Mouse (Mus musculus) adrenal gland, postnatal 36 days (tissue): Measurements from ENCODE around the gene Camk2g. TPM values are rescaled to one million over a fixed set of nuclear protein-coding genes. Genes with fewer than 3 reads are reported as not detected.
"Not testable (repeated sequence)": the region's sequence is repeated elsewhere in the genome, so short reads cannot be mapped to it uniquely, and the experiment has no call there.

Experiments
- DNase-seq, 2 experiments: peaks; one replicate each; pipeline ENCODE4 v3.0.0; 2021; ENCODE audit warnings: mixed read lengths in 1 of 2
- total RNA-seq, 2 experiments: library from RNA; stranded (reverse); gene quantifications; 2 replicates each; pipeline ENCODE4 v1.2.3; 2021

Gene Camk2g
- total RNA-seq, 2 experiments from 2014 or later: 45.8 to 54.6 TPM

DNA sequence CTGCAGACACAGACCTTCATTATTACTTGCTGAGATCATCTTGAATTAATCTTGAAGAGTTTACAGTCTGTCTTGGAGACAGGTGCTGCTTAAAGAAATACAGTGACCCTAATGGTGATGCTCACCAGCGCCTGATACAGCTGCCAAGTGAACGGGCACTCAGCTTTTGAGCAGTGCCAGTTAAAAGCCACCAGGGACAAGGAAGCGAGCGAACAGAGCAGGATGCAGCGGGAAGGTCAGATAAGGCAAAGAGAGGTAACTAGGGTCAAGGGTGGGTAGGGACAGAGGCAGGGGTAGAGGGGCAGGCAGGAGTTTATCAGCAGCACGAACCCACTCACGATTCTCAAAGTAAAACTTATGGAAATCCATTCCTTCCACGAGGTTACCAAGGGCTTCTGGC lies 55.4 kb downstream of the Camk2g start:
- DNase-seq: no peak

DNA sequence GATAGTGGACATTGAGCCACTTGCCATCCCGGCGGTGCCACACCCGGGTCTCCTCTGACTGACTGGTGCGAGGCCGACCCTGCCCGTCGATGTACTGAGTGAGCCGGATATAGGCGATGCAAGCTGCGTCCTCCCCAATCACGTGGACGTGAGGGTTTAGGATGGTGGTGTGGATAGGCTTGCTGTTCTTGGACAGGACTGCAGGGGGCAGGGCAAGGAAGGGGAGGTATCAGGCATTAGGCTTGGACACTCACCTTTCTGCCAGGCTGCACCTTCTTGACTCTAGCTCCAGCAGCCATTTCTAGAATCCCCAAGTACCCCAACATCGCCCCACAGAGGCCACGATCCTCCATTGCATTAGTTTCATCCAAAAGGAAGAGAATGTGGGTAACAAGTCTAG lies 56.6 kb downstream of the Camk2g start:
- peak; percentile 58 to 69 for DNase-seq

- DNase-seq: no peak
Measured at GRCm38 (mm10) chr14:20735892-20736390, 57.9 kb downstream of the Camk2g start.

GRCm38 (mm10) chr14:20735052-20735451 lies 58.8 kb downstream of the Camk2g start:
- DNase-seq: no peak

DNA sequence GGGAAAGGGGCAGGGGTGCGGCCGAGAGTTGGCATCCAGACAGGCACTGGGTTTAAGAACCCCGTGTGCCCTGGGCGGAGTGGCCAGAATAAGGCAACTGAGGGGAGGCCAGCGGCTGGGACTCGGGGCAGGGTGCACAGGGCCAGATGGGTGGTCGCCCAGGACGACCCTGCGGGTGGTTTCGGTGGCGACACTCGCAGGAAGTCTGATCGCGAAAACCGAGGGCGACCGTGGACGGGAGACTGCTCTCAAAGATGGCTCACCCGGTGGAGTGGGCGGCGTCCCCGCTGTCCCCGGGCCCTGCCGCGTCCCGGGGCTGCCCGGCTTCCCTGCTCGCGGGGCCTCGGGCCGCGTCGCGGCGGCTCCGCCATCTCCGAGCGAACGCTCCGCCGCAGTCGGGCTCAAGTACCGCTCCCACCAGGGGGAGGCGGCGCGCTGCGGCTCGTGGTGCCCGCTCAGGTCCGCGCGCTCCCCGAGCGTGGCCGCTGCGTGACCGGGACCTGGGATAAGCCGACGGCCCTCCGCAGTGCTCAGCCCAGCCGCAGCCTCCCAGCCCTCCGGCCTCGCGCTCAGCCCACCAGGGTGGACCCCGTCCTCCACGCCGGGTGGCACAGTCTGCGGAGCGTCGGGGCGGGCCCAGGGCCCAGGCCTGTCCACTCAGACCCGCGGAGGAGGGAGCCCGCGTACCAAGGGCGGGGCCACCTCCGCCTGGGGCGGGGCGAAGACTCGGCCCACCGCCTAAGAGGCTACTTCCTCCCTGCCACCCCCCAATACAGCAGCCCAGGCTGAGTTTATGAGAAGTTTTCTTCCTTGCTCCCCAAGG lies 59.7 kb downstream of the Camk2g start, which contains the start of gene Ndst2:
Gene Ndst2, minus strand, starts transcription at position 611 of the 823 bp plus-strand sequence.
- DNase-seq: peak; percentile 91 to 95

DNA sequence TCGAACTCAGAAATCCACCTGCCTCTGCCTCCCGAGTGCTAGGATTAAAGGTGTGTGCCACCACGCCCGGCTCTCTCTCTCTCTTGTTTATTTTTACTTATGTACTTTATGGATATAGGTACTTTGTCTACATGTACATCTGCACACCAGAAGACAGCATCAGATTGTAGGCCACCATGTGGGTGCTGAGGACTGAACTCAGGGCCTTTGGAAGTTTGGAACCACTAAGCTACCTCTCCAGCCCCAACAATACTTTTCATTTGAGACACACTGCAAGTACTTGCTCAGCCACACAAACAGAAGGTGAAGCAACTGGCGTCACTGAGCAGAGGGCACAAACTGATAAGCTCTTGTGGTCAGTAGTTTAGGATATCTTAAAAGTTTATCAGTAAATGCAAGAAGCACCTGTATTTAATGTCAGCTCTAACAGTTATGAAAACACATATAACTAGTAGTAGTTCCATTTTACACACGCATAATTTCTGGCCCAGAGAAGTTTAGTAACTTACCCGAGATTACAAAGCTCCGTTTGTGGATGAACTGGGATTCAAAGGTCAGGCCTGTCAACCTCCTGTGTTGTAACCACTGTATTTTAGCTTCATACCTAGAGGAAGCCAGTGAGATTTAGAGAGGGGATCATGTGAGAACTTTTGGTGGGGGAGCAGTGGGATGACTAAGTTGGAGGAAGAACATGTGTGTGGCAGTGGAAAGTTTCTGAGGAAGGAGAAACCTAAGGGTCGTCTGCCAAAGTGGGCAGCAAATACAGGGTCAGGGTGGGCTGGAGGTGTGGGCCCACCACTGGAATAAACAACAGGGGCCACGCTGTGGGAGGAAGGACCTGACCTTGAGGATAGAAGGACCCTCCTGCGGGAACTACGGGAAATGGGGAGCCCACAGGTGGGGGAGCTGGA lies 60.6 kb downstream of the Camk2g start:
- no peak for DNase-seq

DNA sequence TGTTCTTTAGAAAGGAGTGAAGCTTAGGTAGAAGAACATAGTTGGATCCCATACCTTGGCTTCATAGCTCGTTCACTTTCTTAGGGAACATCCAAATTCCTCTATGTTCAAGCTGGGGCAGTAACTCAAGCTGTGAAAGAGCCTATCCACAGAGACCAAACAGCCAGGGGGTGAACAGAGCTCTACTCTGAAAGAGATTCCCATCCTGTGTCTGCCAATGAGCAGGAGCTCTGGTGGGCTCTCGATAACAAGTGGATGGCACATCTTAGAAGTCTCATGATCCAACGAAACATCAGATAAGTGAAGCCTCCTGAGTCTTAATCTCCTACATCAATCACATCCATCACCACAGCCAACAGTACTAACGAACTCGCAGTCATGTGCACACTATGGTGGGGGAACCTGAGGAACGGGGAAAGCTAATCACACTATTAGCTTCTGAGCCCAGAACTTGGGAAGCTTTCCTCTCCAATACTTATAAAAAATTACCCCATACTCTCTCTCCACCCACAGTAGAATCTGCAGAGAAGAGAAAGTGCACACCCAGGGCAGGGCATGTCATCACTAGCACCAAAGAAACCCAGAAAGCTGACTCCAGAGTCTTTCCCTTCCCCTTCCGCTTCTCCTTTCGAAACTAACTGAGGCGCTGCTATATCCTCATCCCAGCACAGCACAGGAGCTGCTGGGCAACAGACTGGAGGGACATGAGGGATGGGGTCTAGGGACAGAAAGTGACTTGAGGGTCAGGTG lies 62.9 kb downstream of the Camk2g start:
- DNase-seq: no peak

DNA sequence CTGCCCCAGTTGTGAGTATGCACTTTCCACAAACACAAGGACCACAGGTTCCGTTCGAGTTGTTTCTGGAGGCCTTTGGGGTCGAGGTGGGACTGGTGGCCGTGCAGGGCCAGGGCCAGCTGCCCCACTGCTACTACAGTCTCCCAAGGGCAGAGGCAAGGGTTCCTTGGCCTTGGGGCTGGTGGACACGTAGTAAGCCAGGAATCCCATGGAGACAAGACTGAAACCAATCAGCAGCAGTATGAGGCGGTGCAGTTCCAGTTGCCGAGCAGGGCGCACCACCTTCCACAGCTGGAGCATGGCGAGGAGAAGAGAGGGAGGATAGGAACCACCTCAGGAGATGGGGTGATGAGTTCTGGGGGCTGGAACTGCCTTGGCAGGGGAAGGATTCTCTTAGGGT lies 64.0 kb downstream of the Camk2g start:
- DNase-seq: no peak

- DNase-seq: no peak
Measured at GRCm38 (mm10) chr14:20725660-20726339, 68.1 kb downstream of the Camk2g start.

DNA sequence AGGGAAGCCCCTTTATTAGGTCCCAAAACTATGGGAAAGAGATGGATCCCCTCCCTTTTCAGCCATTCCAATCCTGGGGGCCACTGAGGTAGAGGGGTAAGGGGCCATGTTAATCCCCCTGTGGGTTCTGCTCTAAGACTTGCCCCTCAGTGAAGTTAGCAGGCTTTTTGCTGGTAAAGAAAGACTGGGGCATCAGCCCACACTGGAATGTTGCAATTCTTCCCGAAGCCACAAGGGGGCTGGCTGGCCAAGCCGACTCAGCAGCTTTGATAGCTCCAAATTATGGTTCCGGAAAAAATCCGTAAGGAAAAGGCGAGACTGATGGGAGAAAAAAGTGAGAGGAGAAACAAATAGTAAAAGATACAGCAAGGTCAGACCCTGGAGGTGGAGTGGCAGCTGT lies 69.8 kb downstream of the Camk2g start:
- DNase-seq: peak; percentile 72 to 82

DNA sequence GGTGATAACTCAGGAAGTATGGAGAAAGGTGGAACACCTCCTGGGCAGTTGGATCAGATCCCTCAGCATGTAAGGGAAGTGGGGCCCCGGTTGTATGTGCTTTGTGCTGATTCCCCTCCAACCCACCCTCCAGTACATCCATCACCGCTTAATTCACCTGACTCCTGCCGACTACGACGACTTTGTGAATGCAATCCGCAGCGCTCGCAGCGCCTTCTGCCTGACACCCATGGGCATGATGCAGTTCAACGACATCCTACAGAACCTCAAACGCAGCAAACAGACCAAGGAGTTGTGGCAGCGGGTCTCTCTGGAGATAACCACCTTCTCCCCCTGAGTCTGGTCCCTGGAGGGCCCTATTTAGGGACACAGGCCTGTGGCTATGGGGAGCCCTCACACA lies 70.9 kb downstream of the Camk2g start:
- no peak for DNase-seq

- no peak for DNase-seq
Measured at GRCm38 (mm10) chr14:20721371-20721770, 72.5 kb downstream of the Camk2g start.

DNA sequence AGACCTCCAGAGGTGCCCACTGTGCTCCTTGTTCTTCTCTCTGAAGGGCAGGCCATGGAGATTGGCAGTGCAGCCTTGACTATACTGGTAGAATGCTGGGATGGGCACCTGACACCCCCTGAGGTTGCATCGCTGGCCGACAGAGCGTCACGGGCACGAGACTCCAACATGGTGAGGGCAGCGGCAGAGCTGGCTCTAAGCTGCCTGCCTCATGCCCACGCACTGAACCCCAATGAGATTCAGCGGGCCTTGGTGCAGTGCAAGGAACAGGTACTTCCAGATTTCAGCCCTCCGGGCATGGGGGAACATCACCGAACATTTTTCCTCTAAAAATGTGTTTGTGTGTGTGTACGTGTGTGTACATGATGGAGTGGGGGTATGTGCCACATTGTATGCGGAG lies 74.1 kb downstream of the Camk2g start:
- DNase-seq: no peak

DNA sequence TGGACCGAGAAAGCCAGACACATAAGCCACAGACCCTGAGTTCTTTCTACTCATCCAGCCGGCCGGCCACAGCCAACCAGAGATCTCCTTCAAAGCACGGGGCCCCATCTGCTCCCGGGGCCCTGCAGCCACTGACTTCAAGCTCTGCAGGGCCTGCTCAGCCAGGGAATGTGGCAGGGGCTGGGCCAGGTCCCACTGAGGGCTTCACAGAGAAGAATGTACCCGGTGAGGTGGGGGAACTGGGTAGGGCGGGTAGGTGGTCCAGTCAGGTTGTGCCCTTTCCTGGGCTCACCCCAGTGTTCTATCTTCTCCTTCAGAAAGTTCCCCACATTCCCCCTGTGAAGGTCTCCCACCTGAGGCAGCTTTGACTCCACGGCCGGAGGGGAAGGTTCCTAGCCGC lies 75.4 kb downstream of the Camk2g start:
- DNase-seq: no peak

- no peak for DNase-seq
Measured at GRCm38 (mm10) chr14:20713832-20714231, 80.1 kb downstream of the Camk2g start.

DNA sequence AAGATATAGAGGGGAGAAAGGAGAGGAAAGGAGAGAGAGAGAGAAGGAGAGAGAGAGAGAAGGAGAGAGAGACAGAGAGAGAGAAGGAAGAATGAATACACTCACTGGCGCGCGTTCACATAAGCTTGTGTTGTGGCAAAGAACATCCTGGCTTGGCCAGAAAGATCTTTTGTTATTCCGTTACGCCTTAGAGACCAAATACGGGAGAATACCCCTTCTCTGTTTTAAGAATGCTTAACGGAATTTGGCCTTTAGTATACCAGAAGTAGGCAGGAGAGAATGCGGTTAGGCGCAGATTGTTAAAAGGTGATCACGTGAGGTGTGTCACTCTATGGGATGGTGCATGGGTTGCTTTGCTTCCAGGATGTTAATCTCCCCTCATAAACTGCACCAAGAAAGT lies 85.6 kb downstream of the Camk2g start:
- DNase-seq: no peak

- peak; percentile 93 to 94 for DNase-seq
Measured at GRCm38 (mm10) chr14:20707201-20708190, 86.4 kb downstream of the Camk2g start, which contains the start of gene Zswim8. Zswim8 (plus strand) TSS chr14:20707552.

DNA sequence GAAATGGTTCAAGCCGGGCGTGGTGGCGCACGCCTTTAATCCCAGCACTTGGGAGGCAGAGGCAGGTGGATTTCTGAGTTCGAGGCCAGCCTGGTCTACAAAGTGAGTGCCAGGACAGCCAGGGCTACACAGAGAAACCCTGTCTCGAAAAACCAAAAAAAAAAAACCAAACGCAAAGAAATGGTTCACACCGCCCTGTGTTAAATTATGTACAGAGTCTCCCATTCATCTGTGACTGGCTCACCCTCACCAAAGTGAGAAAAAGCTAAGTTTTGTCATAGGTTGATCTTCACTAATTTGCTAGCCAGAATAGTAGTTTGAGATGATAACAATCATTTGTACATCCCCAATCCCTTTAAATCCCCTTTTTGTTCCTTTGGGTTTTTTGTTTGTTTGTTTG lies 90.4 kb downstream of the Camk2g start:
- DNase-seq: not testable (repeated sequence)

DNA sequence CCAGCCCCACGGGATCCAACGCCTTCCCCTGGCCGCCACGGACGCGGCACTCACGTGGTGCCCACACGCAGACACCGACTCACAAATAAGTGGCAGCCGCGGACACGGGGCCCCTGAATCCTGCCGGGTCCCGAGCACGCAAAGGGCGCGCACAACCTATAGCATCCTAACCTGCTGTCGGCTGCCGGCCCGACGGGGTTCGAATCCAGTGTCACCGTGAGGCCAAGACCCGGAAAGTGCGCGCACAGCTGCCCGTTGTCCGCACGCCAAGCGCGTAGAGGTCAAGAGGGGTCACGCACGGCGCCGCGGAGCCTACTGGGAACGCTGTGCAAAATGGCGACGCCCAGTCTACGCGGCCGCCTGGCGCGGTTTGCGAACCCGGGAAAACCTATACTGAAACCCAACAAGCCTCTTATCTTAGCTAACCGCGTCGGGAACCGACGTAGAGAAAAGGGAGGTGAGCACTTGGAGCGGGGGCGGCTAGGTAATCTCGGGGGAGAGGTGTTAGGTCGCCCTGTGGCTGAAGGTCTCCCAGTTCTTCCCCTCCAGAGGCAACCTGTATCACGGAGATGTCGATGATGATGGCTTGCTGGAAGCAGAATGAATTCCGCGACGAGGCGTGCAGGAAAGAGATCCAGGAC lies 91.0 kb downstream of the Camk2g start, which contains the start of gene Chchd1:
Gene Chchd1, plus strand, starts transcription at position 266 of the 641 bp plus-strand sequence.
- peak; percentile 94 for DNase-seq
